Mouse (Mus musculus) cerebellum, adult 2 months (tissue): Measurements from ENCODE around the gene Pfdn5.

Experiments used
- CTCF ChIP-seq: fragments of 200-500 bp; IDR thresholded peaks from 2 replicates; pipeline ENCODE4 v1.5.1; 2011; ENCODE audit warnings: low read depth, mild to moderate bottlenecking, control low read depth, low read length, moderate library complexity, borderline replicate concordance; ENCODE audit not compliant: insufficient read depth
- POLR2A ChIP-seq: fragments of 200-500 bp; IDR thresholded peaks from 2 replicates; pipeline ENCODE4 v1.6.1; 2011; ENCODE audit warnings: low read length, control low read depth, borderline replicate concordance; ENCODE audit not compliant: insufficient read depth

- no peak for TF ChIP-seq CTCF
- no peak for TF ChIP-seq POLR2A
Measured at GRCm38 (mm10) chr15:102358834-102359233, 32.9 kb downstream of the Pfdn5 start.
